Mouse (Mus musculus): ENCODE measurements around the gene Ssh2.

DNA sequence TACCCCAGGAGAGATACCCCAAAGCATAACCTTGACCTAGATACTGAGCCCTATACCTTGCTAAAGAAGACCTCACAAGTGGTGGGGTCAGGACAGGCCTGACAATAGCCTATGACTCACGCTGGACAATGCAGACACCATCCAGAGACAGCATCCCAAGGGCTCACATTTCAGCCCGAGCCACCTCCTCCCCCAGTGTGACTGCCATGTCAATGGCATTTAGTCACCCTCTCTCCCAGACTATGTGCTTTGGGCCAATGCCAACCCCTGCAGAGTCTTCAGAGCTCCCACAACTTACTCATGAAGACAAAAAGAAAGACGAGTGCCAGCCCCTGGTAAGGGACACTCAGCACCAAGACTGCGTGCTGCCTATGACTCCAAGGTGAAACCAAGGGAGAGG, 248.6 kb downstream of the Ssh2 start:
- no peak for TF ChIP-seq POLR2A (IDR thresholded peaks at IDR 0.05; ENCODE audit: low read depth, low read length)
- no peak for TF ChIP-seq CTCF (IDR thresholded peaks at IDR 0.05; ENCODE audit: borderline replicate concordance, insufficient read depth, low read length)
